Mouse (Mus musculus) C2C12 (cell line): ENCODE results near the gene Zfp101. TPM values are rescaled to one million over a fixed set of nuclear protein-coding genes. Genes with fewer than 3 reads are reported as not detected.

Experiments used
- H3K27me3 ChIP-seq: one replicate; pipeline ENCODE4 v1.6.1; 2011; ENCODE audit not compliant: control insufficient read depth, insufficient read depth, insufficient read length
- H3K36me3 ChIP-seq: one replicate; pipeline ENCODE4 v1.6.1; 2011; ENCODE audit not compliant: control insufficient read depth, insufficient read depth
- H3K4me3 ChIP-seq: one replicate; pipeline ENCODE4 v1.5.1; 2011; ENCODE audit warnings: mild to moderate bottlenecking, control low read depth; ENCODE audit not compliant: poor library complexity, insufficient read depth, severe bottlenecking
- H3K79me2 ChIP-seq: one replicate; pipeline ENCODE4 v1.6.1; 2011; ENCODE audit not compliant: control insufficient read depth, insufficient read depth
- H3K79me3 ChIP-seq: one replicate; pipeline ENCODE4 v1.6.1; 2011; ENCODE audit warnings: low read depth, control low read depth
- H3ac ChIP-seq: one replicate; pipeline ENCODE3; 2011; ENCODE audit warnings: low read depth; ENCODE audit not compliant: control insufficient read depth, insufficient read length
- CEBPB ChIP-seq: IDR thresholded peaks from one replicate; pipeline ENCODE4 v1.6.1; 2011; ENCODE audit warnings: low read depth, mild to moderate bottlenecking, control low read depth, moderate library complexity
- CTCF ChIP-seq: IDR thresholded peaks from one replicate; pipeline ENCODE4 v1.5.1; 2011; ENCODE audit not compliant: control insufficient read depth, insufficient read depth, insufficient read length
- FOSL1 ChIP-seq: IDR thresholded peaks from one replicate; pipeline ENCODE4 v1.8.0; 2011; ENCODE audit warnings: mild to moderate bottlenecking, low read length; ENCODE audit not compliant: poor library complexity, insufficient read depth, severe bottlenecking
- MAX ChIP-seq: IDR thresholded peaks from one replicate; pipeline ENCODE4 v1.6.1; 2011; ENCODE audit warnings: mild to moderate bottlenecking, control low read depth
- MYOD1 ChIP-seq: IDR thresholded peaks from one replicate; pipeline ENCODE4 v1.6.1; 2011; ENCODE audit warnings: low read depth; ENCODE audit not compliant: control insufficient read depth, insufficient read length
- MYOG ChIP-seq: IDR thresholded peaks from one replicate; pipeline ENCODE4 v1.6.1; 2011; ENCODE audit not compliant: control insufficient read depth, insufficient read length; ENCODE audit errors: extremely low read depth
- USF1 ChIP-seq: IDR thresholded peaks from one replicate; pipeline ENCODE4 v1.6.1; 2011; ENCODE audit warnings: low read depth, mild to moderate bottlenecking, control low read depth, moderate library complexity
- long read RNA-seq, 2 experiments: library from polyadenylated mRNA; unstranded; transcript quantifications; one replicate each; pipeline ENCODE4 v2.0.0; 2019 to 2020
- polyA plus RNA-seq: library from polyadenylated mRNA; unstranded; fragments of >200 nt; fragmentation: generic; extraction: Trizol; gene quantifications from one replicate; pipeline ENCODE4 v1.2.1, GENCODE M21; 2012; ENCODE audit warnings: missing spikeins

Zfp101 gene
- polyA plus RNA-seq, result 2.0 TPM
- long read RNA-seq, experiment 1, result 0 reads
- long read RNA-seq, experiment 2, full-length matches to known transcripts, result 19 of 20 reads
- long read RNA-seq, experiment 2, partial matches to known transcripts, result 0 of 20 reads
- long read RNA-seq, experiment 2, other reads (novel, unspliced or antisense), result 1 of 20 reads

DNA sequence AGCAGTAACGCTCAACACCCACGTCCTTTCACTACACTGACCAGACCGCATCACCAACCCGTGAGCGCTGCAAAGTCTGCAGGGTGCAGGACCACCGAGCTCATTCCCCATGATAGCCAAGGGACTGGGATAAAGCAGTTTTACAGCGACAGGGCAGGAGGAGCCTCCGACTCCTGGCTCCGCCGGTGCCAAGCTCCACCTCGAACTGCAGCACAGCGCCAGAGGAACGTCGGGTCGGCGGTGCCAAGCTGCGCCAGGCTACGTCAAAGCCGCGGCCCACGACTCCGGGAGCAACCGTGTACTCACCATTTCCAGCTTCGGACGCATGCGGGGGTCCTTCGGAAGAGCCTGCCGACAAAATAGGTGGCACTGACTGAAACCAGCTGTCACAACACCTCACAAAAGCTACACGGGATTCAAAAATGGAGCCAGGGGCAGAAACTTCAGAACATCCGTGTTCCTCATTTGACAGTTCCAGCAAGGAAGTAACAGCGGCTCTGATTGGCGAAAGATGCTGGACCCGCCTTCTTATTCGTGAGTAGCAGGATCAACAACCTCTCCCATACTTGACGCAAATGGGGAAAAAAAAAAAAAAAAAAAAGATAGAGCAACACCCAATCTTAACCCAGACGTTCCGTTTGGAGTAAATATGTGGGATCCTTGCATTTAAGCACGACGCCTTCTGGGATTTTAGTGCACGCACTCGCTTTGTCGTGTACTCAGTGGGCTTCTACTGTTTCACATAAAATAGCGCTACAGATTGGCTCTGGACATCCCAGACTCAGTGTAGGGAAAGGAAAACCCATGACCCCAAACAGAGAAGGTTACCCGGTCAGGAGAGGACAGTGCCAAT lies at the start of gene Zfp101:
TSS of gene Zfp101 (minus strand) at position 460 of the 853 bp plus-strand sequence.
- no peaks in the 10 kb centered on the region for H3K27me3 ChIP-seq
- peak within 1 kb of the TSS; percentile 71 for H3ac ChIP-seq
- H3K79me2 ChIP-seq, result peaks cover 48% of the 10 kb centered on the region
- H3K79me3 ChIP-seq, result peaks cover 46% of the 10 kb centered on the region
- no peaks in the 10 kb centered on the region for H3K36me3 ChIP-seq
- TF ChIP-seq CTCF (no peak), CEBPB (no peak), MYOD1 (peak; percentile 14)
- H3K4me3 ChIP-seq, result peak within 1 kb of the TSS; percentile 65

DNA sequence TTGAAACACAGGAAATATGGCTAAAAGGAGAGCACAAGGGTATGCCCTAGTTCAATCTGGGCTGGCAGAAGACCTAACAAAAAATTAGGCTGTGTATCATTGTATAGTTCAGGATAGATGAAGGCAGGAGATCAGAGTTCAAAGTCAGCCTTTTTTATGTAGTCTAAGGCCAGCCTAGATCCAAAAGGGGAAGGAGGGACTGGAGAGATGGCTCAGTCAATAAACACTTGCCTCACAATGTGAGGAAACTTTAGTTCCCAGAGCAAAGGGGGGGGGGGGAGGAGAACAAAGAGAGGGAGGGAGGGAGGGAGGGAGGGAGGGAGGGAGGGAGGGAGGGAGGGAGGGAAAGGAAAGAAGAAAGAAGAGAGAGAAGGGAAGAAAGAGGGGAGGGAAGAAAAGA lies 46.7 kb upstream of the Zfp101 start:
- Histone ChIP-seq H3K27me3 (no peaks in the 10 kb centered on the region), H3K36me3 (no peaks in the 10 kb centered on the region), H3K79me3 (no peaks in the 10 kb centered on the region), H3K4me3 (no peak overlapping the region), H3ac (no peak overlapping the region), H3K79me2 (no peaks in the 10 kb centered on the region)
- no peak for TF ChIP-seq USF1
- no peak for TF ChIP-seq CTCF
- TF ChIP-seq MAX, result no peak
- no peak for TF ChIP-seq FOSL1
- no peak for TF ChIP-seq MYOG
- TF ChIP-seq MYOD1, result no peak
- no peak for TF ChIP-seq CEBPB

GRCm38 (mm10) chr17:33439922-33440321 lies 45.5 kb upstream of the Zfp101 start:
- Histone ChIP-seq H3ac (no peak overlapping the region), H3K79me3 (no peaks in the 10 kb centered on the region), H3K27me3 (no peaks in the 10 kb centered on the region), H3K79me2 (no peaks in the 10 kb centered on the region), H3K36me3 (no peaks in the 10 kb centered on the region), H3K4me3 (no peak overlapping the region)
- no peak for TF ChIP-seq MYOG
- peak; percentile 69 for TF ChIP-seq USF1

GRCm38 (mm10) chr17:33439148-33439547 lies 44.7 kb upstream of the Zfp101 start:
- Histone ChIP-seq H3K79me2 (no peaks in the 10 kb centered on the region), H3K36me3 (no peaks in the 10 kb centered on the region), H3K4me3 (no peak overlapping the region), H3ac (no peak overlapping the region), H3K27me3 (no peaks in the 10 kb centered on the region), H3K79me3 (no peaks in the 10 kb centered on the region)
- no peak for TF ChIP-seq MYOD1
- TF ChIP-seq CTCF, result peak; percentile 24
- no peak for TF ChIP-seq MYOG

DNA sequence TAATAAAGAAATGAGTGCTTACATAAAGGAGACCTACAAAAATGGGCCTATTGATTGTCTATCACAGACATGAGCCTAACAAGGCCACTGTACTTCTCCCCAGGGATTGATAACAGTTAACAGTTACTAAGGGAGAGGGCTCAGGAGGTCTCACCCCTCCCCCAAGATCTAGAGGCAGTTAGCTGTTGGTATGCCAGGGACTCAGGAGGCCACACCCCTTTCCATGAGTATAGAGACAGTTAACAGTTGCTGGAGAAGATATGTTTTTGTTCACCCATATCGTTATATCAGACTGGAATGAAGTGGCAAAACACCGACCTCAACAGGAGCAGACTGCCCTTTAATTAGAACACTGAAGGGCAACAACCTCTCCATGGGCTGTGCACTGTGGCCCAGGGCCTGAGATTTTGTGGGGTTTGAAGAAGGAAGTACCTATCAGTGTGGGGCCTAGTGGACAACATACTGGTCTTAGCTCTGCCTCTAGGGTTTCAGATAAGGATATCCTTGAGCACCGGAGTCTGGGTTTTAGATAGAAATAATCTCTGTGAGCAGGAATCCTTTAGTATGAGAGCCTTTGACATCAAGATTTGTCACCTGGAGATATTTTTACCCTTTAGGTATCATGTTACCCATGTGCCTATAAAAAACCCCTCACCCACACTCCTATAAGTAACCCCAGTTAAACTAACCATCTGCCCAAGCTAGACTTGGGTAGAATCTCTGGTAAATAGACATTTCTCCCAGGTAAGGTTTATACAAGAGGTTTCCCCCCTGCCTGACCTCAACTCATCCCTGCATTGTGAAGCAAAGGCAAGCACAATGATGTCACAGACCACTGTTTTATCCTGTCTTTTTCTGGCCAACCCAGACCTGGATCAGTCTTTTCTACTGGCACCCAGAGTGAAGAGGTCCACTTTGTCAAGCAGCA lies 37.8 kb upstream of the Zfp101 start, which contains the start of gene Actl9:
TSS of gene Actl9 (plus strand) at position 878 of the 928 bp plus-strand sequence.
- H3ac ChIP-seq, result no peak within 1 kb of the TSS
- H3K79me3 ChIP-seq, result no peaks in the 10 kb centered on the region
- no peak for TF ChIP-seq CTCF
- TF ChIP-seq MAX, result no peak
- no peak for TF ChIP-seq MYOG
- no peak for TF ChIP-seq USF1
- no peak for TF ChIP-seq CEBPB
- no peak for TF ChIP-seq MYOD1
- no peak for TF ChIP-seq FOSL1
- no peaks in the 10 kb centered on the region for H3K79me2 ChIP-seq
- H3K27me3 ChIP-seq, result peaks cover 8% of the 10 kb centered on the region
- no peaks in the 10 kb centered on the region for H3K36me3 ChIP-seq
- no peak within 1 kb of the TSS for H3K4me3 ChIP-seq
